Mouse (Mus musculus) left cerebral cortex, adult 8-10 months (tissue): ENCODE data around the gene Slc16a12. TPM values are rescaled to one million over a fixed set of nuclear protein-coding genes. Genes with fewer than 3 reads are reported as not detected.

ENCODE experiments used
- DNase-seq, 2 experiments: peaks; one replicate each; pipeline ENCODE4 v3.0.0; 2022; ENCODE audit warnings: low spot score in 2 of 2
- total RNA-seq, 4 experiments: library from RNA; stranded (reverse); gene quantifications; 2 replicates each; pipeline ENCODE4 v1.2.4; 2022

Slc16a12 gene
- total RNA-seq, 4 experiments from 2014 or later, result 3.4 to 6.5 (median 3.6) TPM

DNA sequence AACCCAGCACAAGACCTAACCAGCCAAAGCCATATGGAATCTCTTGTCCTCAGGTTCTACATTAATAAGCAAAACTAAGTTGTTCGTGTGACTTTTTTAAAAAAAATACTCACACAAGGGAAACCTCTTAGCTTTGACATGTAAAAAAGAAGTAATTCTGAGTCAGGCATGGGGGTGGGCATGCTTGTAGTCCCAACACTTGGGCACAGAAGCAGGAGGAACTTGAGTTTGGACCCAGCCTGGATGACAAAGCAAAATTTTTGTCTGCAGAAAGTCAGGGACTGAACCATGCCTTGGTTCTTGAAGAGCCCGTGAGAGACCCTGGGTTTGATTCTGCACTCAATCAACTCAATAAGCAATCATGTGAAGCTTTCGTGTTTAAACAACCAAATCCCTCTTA, 17.6 kb downstream of the Slc16a12 start:
- DNase-seq, result no peak

DNA sequence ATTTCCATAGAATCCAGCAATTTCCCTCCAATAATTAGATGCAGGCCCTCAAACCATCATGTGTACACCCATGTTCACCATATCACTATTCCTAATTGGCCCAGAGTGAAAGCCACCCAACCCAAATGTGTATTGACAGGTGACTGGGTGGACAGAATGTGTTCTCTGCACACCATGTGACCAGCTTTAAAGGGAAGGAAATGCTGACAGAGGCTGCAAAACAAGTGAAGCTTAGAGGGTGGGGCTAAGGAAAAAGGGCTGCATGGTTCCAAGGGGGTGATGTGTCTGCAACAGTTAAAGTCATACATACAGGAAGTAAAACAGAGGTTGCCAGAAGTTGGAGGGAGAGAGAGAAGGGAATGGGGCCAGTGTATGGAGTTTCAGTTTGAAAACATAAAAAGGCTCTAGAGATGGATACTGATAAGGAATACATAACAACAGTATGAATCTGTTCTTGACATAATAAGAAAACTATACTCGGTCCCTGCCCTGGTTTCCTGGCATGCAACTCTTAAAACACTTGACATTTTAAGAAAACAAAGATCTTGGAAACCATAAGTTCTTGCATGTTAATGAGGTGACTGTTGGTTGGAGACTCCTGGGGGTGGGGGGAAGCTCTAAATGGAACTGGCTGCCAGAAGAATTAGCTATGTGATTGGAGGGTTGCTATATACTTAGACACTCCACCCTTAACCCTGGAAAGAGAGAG, 20.7 kb downstream of the Slc16a12 start:
- no peak for DNase-seq

DNA sequence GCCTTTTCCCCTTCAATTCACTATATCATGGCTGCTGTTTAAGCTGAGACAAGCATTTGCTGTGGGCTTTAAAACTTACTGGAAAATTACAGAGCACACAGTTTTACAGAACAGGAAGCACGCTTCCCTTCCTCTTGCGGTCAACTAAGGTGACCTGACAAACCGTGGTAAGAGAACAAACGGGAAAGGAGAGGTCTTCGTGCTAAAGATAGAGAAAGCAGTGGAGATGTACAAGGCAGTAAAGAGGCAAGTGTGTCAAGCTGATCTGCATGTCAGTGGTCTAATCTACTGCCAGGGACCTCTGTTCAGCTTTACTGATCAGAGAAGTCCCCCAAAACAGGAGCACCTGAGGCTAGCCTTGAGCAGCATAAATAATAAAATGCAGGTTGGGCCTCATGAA, 21.7 kb downstream of the Slc16a12 start:
- no peak for DNase-seq

DNA sequence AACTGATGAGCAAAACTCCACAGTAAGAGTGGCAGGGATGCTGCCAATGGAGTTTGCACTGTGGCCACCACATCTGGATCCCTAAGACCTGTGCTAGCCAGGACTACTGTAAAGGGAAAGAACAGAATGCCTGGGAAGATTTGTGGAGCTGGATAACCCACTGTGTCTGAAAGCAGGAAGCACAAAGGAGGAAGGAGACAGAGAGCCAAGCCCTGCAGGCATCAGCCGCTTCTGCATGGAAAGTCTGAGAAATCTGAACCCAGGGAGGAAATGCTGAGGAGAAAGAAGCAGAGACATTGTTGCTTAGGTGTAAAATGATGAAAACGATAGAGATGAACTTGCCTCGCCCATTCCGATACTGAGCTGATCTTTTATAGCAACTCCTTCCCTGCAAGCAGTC, 22.5 kb downstream of the Slc16a12 start:
- no peak for DNase-seq

- no peak for DNase-seq
Observed at GRCm38 (mm10) chr19:34722541-34722940, 24.5 kb downstream of the Slc16a12 start.

DNA sequence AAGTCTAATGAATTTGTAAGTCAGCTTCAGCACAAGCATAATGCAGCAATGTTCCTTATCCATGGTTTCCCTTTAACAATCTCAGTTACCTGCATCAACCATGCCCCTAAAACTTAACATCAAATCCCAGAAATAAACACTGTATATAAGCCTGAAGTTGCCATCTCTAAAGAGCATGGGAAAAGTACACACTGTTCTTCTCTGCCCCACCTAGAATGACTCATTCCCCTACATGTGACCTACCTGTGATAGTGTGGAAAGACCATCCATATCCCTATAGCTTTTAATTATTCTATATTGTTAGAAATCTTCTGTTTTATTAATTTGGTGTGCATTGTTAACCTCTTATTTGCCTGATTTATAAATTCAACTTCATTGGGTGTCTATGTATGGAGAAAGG, 27.0 kb downstream of the Slc16a12 start:
- no peak for DNase-seq

- no peak for DNase-seq
Observed at GRCm38 (mm10) chr19:34718963-34719362, 28.1 kb downstream of the Slc16a12 start.

DNA sequence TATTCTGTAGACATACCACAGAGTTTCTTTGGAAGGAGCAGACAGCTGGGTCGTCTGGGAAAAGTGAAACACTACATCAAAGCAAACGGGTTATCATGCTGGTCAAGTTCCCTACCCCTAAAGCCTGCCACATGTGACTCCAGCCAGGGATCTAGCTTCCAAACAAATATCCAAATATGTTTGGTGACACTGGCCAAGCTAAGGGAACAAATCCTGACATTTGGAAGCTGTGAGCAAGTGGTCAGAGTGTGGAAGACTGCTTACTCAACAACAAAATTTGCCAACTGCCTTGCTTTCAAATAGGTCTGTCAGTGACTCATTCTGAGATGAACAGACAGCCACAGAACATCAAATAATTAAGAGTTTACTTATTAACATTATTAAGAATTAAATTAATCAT, 28.6 kb downstream of the Slc16a12 start:
- DNase-seq, result no peak

DNA sequence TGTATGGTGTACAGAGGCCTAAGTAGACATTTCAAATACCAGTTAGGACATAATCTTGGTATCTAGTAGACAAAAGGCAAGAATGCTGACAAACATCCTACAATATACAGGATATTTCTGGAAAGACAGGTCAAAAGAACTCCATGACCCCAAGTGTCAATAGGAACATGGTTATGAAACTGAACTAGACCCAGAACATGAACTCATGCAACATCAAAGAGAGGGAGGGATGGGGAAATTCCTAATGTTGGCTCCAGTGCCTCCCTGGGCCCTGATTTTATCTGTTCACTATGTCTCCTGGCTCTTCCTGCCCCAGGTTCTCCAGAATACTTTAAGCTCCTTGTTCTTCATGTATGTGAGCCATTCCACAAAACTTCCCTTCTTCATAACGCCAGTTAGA, 31.2 kb downstream of the Slc16a12 start:
- no peak for DNase-seq

- no peak for DNase-seq
Observed at GRCm38 (mm10) chr19:34714250-34714666, 32.8 kb downstream of the Slc16a12 start.

DNA sequence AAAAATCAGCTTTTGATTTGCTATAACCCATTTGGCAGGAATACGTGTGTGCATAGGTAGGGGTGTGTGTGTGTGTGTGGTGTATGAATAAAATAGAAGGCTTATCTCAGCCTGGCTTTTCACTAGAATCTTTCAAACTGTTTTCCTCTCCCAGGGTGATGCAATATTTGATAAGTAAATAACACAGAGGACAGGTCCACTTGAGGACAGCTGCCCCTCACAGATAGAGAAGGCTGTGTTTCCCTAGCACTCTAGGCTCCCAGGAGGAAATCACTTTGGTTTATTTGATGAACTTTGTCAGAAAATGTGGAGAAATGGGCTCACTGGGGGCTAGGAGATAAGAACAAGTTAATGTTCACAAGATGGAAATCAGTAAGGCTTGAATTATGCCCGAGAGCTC, 35.0 kb downstream of the Slc16a12 start:
- no peak for DNase-seq

DNA sequence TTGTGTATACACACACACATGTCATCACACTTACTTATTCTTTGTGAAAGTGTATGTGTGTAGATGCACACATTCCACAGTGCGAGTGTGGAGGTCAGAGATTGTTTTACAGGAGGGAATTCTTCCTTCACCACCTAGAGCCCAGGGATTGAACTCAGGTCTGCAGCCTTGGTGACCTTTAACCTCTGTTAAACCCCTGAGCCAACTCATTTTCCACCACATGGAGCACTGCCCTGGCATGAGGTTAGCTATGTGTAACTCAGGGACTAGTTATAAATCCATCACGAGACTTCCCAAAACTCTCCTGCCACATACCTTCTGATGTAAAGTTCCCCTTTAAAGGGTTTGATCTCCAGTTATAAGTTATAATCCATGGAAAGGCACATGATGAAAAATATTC, 38.9 kb downstream of the Slc16a12 start:
- DNase-seq, result no peak

- DNase-seq, result no peak
Observed at GRCm38 (mm10) chr19:34707571-34707970, 39.5 kb downstream of the Slc16a12 start.

- DNase-seq, result no peak
Observed at GRCm38 (mm10) chr19:34706261-34706660, 40.8 kb downstream of the Slc16a12 start.

DNA sequence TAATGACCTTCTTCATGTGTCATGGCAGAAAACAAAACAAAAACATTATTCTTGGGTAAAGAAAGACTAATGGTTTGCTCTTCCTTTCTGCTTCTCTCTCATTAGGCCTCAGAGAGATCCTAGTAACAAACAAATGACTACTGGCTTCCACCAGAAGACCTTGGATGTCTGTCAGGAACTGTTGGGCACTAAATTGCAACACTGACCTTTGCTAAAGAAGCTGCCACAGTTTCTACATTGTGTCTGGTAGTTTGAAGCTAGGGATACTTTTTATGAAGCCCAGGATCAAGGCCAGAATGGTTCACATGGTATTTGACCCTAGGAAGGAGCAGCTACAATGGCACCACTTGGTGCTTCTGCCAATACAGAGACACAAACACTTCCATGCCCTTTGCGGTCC, 41.9 kb downstream of the Slc16a12 start:
- no peak for DNase-seq

DNA sequence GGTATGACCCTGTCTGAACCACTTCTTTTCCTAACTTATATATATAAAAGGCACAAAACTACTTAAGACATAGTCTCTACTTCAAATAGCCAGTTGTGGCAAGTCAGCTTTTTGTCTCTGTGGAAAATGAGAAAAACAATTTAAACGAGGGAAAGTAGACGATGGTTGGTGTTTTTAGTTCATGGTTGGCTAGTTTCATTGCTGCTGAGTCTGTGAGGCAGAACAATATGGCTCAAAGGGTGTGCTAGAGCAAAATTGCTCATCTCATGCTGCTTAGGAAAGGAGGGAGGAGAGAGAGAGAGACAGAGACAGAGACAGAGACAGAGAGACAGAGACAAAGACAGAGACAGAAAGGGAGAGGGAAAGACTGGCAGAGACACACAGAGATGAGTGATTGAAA, 47.8 kb downstream of the Slc16a12 start:
- no peak for DNase-seq

- DNase-seq, result no peak
Observed at GRCm38 (mm10) chr19:34698852-34699251, 48.2 kb downstream of the Slc16a12 start.

GRCm38 (mm10) chr19:34698432-34698831, 48.7 kb downstream of the Slc16a12 start:
- no peak for DNase-seq

- no peak for DNase-seq
Observed at GRCm38 (mm10) chr19:34697461-34697860, 49.6 kb downstream of the Slc16a12 start.

GRCm38 (mm10) chr19:34696352-34696986, 50.6 kb downstream of the Slc16a12 start:
- no peak for DNase-seq

DNA sequence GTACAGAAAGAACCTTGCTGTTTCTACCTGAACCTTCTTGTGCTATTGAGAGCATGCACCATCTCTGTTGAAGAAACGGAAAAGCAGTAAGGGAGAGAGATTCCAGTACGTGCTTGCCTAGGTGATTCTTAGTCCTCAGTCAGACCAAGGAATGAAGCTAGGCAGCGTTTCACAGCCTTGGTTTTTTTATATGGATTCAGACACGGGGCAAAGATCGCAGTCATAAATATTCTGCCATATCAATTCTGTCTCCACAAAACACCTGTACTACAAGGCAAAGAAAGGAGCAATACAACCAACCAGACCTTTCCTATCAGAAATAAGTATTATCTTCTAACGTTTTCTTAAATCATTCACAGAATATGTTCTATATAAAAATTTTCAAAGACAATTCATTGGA, 55.7 kb downstream of the Slc16a12 start:
- no peak for DNase-seq

DNA sequence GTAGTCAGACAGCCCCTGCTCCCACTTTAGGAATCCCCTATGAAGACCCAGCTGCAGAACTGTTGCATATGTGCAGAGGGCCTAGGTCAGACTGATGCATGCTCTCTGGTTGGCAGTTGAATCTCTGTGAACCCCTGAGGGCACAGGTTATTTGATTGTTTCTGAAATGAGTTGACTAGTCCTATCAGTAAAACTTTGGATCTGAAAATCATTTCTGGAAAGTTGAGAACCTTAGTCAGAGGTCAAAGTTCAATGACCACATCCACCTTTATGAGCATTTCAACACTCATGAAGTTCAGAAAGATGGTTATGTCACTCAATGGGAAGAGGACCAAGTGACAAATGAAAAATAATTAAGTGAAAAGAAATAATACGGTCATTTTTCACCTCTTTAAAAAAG, 61.6 kb downstream of the Slc16a12 start:
- no peak for DNase-seq

DNA sequence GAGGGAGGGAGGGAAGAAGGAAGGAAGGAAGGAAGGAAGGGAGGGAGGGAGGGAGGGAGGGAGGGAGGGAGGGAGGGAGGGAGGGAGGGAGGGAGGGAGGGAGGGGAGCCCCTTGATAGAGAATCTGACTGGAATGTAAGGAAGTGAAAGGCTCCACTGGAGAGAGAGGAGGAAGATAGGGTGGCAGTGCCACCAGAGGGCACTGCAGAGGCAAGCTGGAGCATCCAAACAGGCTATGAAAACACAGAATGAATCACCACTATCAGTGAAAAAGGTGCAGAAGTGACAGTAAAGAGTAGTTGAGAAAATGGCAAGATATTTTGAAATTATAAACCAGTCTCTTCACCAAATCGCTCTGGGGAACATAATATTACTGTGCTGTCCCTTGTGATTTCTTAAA, 62.2 kb downstream of the Slc16a12 start:
- DNase-seq, result peak in 1 of 2 experiments; percentile 8
